Mouse (Mus musculus): Measurements from ENCODE around the gene Stat3. TPM values are rescaled to one million over a fixed set of nuclear protein-coding genes. Genes with fewer than 3 reads are reported as not detected.

Stat3 gene
- polyA plus RNA-seq, 2 experiments = 56.1 to 65.9 TPM

- ATAC-seq (ENCODE audit: low FRiP score, low read depth) (no peak), DNase-seq (ENCODE audit: low spot score) (no peak)
- Histone ChIP-seq H3K4me2 (replicated peaks; ENCODE audit: low read depth, low read length, severe bottlenecking) (no peak overlapping the region), H3K27ac (replicated peaks; ENCODE audit: low read depth, low read length) (no peak overlapping the region), H3K36me3 (ENCODE audit: control insufficient read depth, insufficient read depth, low read length) (no peaks in the 10 kb centered on the region), H3K27me3 (ENCODE audit: control insufficient read depth, insufficient read depth, low read length) (no peaks in the 10 kb centered on the region), H3K4me1 (ENCODE audit: control insufficient read depth, insufficient read depth, low read length) (no peaks in the 10 kb centered on the region), H3K4me3 (replicated peaks; ENCODE audit: low read length) (no peak overlapping the region), H3K9ac (ENCODE audit: low read depth, low read length, severe bottlenecking) (no peak overlapping the region), H3K9me3 (ENCODE audit: control insufficient read depth, low read length) (no peaks in the 10 kb centered on the region)
- no peak for TF ChIP-seq POLR2A (IDR thresholded peaks at IDR 0.05; ENCODE audit: borderline replicate concordance, extremely low read depth, insufficient read depth, insufficient read length)
- WGBS = 97% methylated on average over 1 of the region's 1 CpGs
Observed at GRCm38 (mm10) chr11:100949540-100949939, 10.2 kb upstream of the Stat3 start.

- Histone ChIP-seq H3K27ac (replicated peaks; ENCODE audit: low read depth, low read length) (no peak overlapping the region), H3K27me3 (ENCODE audit: control insufficient read depth, insufficient read depth, low read length) (no peaks in the 10 kb centered on the region), H3K4me2 (replicated peaks; ENCODE audit: low read depth, low read length, severe bottlenecking) (no peak overlapping the region), H3K9ac (ENCODE audit: low read depth, low read length, severe bottlenecking) (no peak overlapping the region), H3K4me3 (replicated peaks; ENCODE audit: low read length) (no peak overlapping the region), H3K36me3 (ENCODE audit: control insufficient read depth, insufficient read depth, low read length) (no peaks in the 10 kb centered on the region), H3K9me3 (ENCODE audit: control insufficient read depth, low read length) (no peaks in the 10 kb centered on the region), H3K4me1 (ENCODE audit: control insufficient read depth, insufficient read depth, low read length) (no peaks in the 10 kb centered on the region)
- no peak for ATAC-seq (ENCODE audit: low FRiP score, low read depth)
- no peak for DNase-seq (ENCODE audit: low spot score)
- no peak for TF ChIP-seq POLR2A (IDR thresholded peaks at IDR 0.05; ENCODE audit: borderline replicate concordance, extremely low read depth, insufficient read depth, insufficient read length)
- WGBS = 46% methylated on average over 4 of the region's 4 CpGs
Observed at GRCm38 (mm10) chr11:100948317-100948716, 9.0 kb upstream of the Stat3 start.

- no peak for ATAC-seq (ENCODE audit: low FRiP score, low read depth)
- no peak for DNase-seq (ENCODE audit: low spot score)
- TF ChIP-seq POLR2A (IDR thresholded peaks at IDR 0.05; ENCODE audit: borderline replicate concordance, extremely low read depth, insufficient read depth, insufficient read length) = no peak
- Histone ChIP-seq H3K9me3 (ENCODE audit: control insufficient read depth, low read length) (no peaks in the 10 kb centered on the region), H3K27ac (replicated peaks; ENCODE audit: low read depth, low read length) (no peak overlapping the region), H3K4me3 (replicated peaks; ENCODE audit: low read length) (no peak overlapping the region), H3K27me3 (ENCODE audit: control insufficient read depth, insufficient read depth, low read length) (no peaks in the 10 kb centered on the region), H3K36me3 (ENCODE audit: control insufficient read depth, insufficient read depth, low read length) (no peaks in the 10 kb centered on the region), H3K9ac (ENCODE audit: low read depth, low read length, severe bottlenecking) (no peak overlapping the region), H3K4me1 (ENCODE audit: control insufficient read depth, insufficient read depth, low read length) (no peaks in the 10 kb centered on the region), H3K4me2 (replicated peaks; ENCODE audit: low read depth, low read length, severe bottlenecking) (no peak overlapping the region)
Observed at GRCm38 (mm10) chr11:100947548-100947947, 8.2 kb upstream of the Stat3 start.

- Histone ChIP-seq H3K4me2 (replicated peaks; ENCODE audit: low read depth, low read length, severe bottlenecking) (no peak overlapping the region), H3K4me1 (ENCODE audit: control insufficient read depth, insufficient read depth, low read length) (no peaks in the 10 kb centered on the region), H3K9ac (ENCODE audit: low read depth, low read length, severe bottlenecking) (no peak overlapping the region), H3K4me3 (replicated peaks; ENCODE audit: low read length) (no peak overlapping the region), H3K27ac (replicated peaks; ENCODE audit: low read depth, low read length) (no peak overlapping the region), H3K27me3 (ENCODE audit: control insufficient read depth, insufficient read depth, low read length) (no peaks in the 10 kb centered on the region), H3K9me3 (ENCODE audit: control insufficient read depth, low read length) (no peaks in the 10 kb centered on the region), H3K36me3 (ENCODE audit: control insufficient read depth, insufficient read depth, low read length) (no peaks in the 10 kb centered on the region)
- 55% methylated on average over 4 of the region's 4 CpGs for WGBS
- no peak for DNase-seq (ENCODE audit: low spot score)
- TF ChIP-seq POLR2A (IDR thresholded peaks at IDR 0.05; ENCODE audit: borderline replicate concordance, extremely low read depth, insufficient read depth, insufficient read length) = no peak
- no peak for ATAC-seq (ENCODE audit: low FRiP score, low read depth)
Observed at GRCm38 (mm10) chr11:100946862-100947261, 7.5 kb upstream of the Stat3 start.

- Histone ChIP-seq H3K27me3 (ENCODE audit: control insufficient read depth, insufficient read depth, low read length) (no peaks in the 10 kb centered on the region), H3K36me3 (ENCODE audit: control insufficient read depth, insufficient read depth, low read length) (no peaks in the 10 kb centered on the region), H3K4me3 (replicated peaks; ENCODE audit: low read length) (no peak overlapping the region), H3K4me1 (ENCODE audit: control insufficient read depth, insufficient read depth, low read length) (peaks cover 14% of the 10 kb centered on the region), H3K4me2 (replicated peaks; ENCODE audit: low read depth, low read length, severe bottlenecking) (no peak overlapping the region), H3K27ac (replicated peaks; ENCODE audit: low read depth, low read length) (no peak overlapping the region), H3K9ac (ENCODE audit: low read depth, low read length, severe bottlenecking) (no peak overlapping the region), H3K9me3 (ENCODE audit: control insufficient read depth, low read length) (no peaks in the 10 kb centered on the region)
- WGBS = 59% methylated on average over 1 of the region's 1 CpGs
- DNase-seq (ENCODE audit: low spot score) (no peak), ATAC-seq (ENCODE audit: low FRiP score, low read depth) (no peak)
- no peak for TF ChIP-seq POLR2A (IDR thresholded peaks at IDR 0.05; ENCODE audit: borderline replicate concordance, extremely low read depth, insufficient read depth, insufficient read length)
Observed at GRCm38 (mm10) chr11:100942388-100942787, 3.0 kb upstream of the Stat3 start.
